Mouse (Mus musculus): ENCODE data around the gene Pick1. TPM values are rescaled to one million over a fixed set of nuclear protein-coding genes. Genes with fewer than 3 reads are reported as not detected.

The Pick1 gene
- polyA plus RNA-seq, 1 experiment from 2014 or later, result 105 TPM

DNA sequence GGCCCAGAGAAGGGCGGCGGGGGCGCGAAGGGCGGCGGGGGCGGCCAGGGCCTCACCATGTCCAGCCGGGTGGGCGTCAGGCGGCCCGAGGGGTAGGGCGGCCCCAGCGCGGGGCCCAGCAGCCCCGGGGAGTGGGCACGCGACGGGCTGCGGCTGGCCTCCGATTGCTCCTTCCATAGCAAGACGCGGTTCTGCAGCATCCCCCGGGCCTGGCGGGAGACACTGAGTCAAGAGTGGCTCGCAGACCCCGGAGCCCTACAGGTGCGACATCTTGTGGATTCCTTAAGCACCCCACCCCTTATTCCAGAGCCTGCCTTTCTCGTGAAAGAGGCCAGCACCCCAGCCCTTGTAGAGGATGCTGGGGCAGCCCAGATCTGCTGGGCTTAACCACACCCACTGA, 32.8 kb downstream of the Pick1 start:
- WGBS, result under 1% methylated on average over 21 of the region's 28 CpGs
- H3K4me2 ChIP-seq, result peak overlapping the region; percentile 98

DNA sequence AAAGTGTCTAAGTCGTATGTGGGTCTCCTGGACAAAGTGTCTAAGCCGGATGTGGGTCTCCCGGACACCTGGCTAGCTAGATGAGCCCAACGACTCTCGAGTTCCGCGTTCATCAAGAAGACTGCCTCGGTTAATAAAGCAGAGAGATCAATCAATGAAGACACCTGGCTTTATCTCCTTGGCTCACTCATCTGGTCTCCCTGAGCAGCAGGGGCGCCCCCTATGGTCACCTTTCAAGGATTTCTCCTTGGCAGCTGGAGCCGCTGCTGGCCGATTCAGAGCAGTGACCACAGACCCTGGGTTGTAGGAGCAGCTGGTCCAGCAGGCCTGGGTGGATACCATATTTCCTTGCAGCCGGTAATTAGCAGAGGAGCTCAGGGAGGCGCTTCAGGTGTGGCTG, 33.4 kb downstream of the Pick1 start:
- Histone ChIP-seq H3K36me3 (replicated peaks) (no peaks in the 10 kb centered on the region), H3K4me1 (peaks cover 18% of the 10 kb centered on the region), H3K4me2 (peak overlapping the region; percentile 98), H3K9me3 (no peaks in the 10 kb centered on the region), H3K27me3 (replicated peaks) (peaks cover 50% of the 10 kb centered on the region), H3K9ac (no peak overlapping the region), H3K27ac (no peak overlapping the region), H3K4me3 (peak overlapping the region; percentile 59)
- no peak for ATAC-seq (replicated peaks)
- 23% methylated on average over 13 of the region's 13 CpGs for WGBS

More for the DNA sequence above, 32.8 kb downstream of the Pick1 start:
- Histone ChIP-seq H3K36me3 (replicated peaks) (no peaks in the 10 kb centered on the region), H3K9ac (peak overlapping the region; percentile 61), H3K27ac (no peak overlapping the region), H3K4me1 (peaks cover 18% of the 10 kb centered on the region), H3K4me3 (peak overlapping the region; percentile 59), H3K9me3 (no peaks in the 10 kb centered on the region), H3K27me3 (replicated peaks) (peaks cover 50% of the 10 kb centered on the region)
- ATAC-seq (replicated peaks), result peak; percentile 71

DNA sequence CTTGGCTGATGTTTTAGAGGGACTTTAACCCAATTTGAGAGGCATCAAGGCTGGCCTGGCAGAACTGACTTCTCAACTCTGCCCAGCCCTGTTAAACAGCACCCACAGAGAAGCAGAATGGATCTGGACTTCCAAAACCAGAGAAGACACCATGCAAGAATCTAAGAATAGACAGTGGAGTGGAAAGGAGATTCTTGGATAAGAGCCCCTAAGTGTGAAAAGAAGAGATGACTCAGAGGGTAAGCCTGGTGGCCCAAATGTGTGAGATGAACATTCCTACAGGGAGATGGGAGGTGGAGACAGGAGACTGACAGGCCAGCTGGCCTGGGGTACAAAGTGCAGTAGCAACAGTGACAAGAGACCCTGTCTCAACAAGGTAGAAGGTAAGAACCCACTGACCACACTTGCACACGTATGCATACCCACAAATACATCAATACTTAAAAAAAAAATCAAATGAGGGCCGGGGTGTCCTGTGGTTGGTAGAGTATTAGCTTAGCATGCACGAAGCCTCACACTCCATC, 33.9 kb downstream of the Pick1 start:
- no peak for ATAC-seq (replicated peaks)
- Histone ChIP-seq H3K27me3 (replicated peaks) (peaks cover 50% of the 10 kb centered on the region), H3K36me3 (replicated peaks) (no peaks in the 10 kb centered on the region), H3K9ac (no peak overlapping the region), H3K4me1 (peaks cover 18% of the 10 kb centered on the region), H3K4me2 (peak overlapping the region; percentile 98; the same call in 1 of the 2 replicates), H3K27ac (no peak overlapping the region), H3K9me3 (no peaks in the 10 kb centered on the region), H3K4me3 (no peak overlapping the region)
- 93% methylated on average over 3 of the region's 3 CpGs for WGBS

DNA sequence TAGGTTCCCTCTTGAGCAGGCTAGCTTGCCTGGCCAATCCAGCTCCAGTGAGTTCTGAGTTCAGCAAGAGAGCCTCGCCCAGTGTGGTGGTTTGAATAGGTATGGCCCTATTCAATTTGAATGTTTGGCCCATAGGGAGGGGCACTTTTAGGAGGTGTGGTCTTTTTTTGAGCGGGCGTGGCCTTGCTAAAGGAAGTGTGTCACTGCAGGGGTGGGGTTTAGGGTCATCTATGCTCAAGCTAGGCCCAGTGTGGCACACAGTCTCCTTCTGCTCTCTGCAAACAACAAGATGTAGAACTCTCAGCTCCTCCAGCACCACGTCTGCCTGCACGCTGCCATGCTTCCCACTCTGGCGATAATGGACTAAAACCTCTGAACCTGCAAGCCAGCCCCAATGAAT, 34.8 kb downstream of the Pick1 start:
- Histone ChIP-seq H3K36me3 (replicated peaks) (no peaks in the 10 kb centered on the region), H3K27ac (no peak overlapping the region), H3K4me3 (no peak overlapping the region), H3K9me3 (no peaks in the 10 kb centered on the region), H3K4me1 (peaks cover 18% of the 10 kb centered on the region), H3K27me3 (replicated peaks) (peaks cover 47% of the 10 kb centered on the region), H3K9ac (no peak overlapping the region), H3K4me2 (no peak overlapping the region)
- ATAC-seq (replicated peaks), result no peak
- 92% methylated on average over 6 of the region's 6 CpGs for WGBS

DNA sequence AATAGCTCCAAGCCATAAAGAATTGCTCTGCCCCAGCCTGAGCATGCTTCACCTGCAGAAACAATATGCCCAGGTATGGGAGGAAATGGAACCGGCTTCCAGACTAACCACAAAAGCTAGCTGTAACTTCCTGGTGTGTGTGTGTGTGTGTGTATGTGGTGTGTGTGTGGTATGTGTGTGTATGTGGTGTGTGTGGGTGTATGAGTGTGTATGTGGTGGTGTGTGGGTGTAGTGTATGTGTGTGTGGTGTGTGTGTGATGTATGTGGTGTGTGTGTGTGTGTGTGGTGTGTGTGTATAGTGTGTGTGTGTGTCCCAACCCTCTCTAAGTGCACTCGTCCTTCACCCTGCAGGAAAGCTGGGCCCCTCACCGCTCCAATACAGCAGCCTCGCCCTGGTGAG, 36.4 kb downstream of the Pick1 start:
- Histone ChIP-seq H3K9me3 (no peaks in the 10 kb centered on the region), H3K4me1 (peaks cover 21% of the 10 kb centered on the region), H3K4me2 (no peak overlapping the region), H3K36me3 (replicated peaks) (no peaks in the 10 kb centered on the region), H3K27me3 (replicated peaks) (peaks cover 35% of the 10 kb centered on the region), H3K9ac (no peak overlapping the region), H3K4me3 (no peak overlapping the region), H3K27ac (no peak overlapping the region)
- ATAC-seq (replicated peaks), result no peak
- WGBS, result 81% methylated on average over 4 of the region's 4 CpGs

DNA sequence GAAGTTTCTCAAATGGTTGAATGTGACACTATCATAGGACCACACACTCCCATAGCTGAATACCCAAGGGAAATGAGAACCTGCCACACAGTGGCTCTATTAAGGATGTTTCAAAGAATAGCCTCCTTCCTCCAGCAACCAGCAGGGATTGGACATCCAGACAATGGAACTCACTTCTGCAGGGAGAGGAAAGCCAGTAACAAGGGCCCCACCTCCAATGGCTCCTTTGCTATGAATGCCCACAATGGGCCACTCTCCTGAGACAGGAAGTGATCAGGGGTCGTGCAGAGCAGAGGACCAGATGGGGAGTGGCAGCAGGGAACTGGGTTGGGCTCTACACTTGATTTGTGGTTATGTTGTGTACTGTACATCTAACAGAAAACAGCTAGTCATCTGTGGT, 39.5 kb downstream of the Pick1 start:
- Histone ChIP-seq H3K4me3 (no peak overlapping the region), H3K27ac (no peak overlapping the region), H3K4me1 (peaks cover 12% of the 10 kb centered on the region), H3K9me3 (no peaks in the 10 kb centered on the region), H3K9ac (no peak overlapping the region), H3K36me3 (replicated peaks) (no peaks in the 10 kb centered on the region), H3K4me2 (no peak overlapping the region), H3K27me3 (replicated peaks) (peaks cover 6% of the 10 kb centered on the region)
- ATAC-seq (replicated peaks), result no peak
- WGBS, result 30% methylated on average over 1 of the region's 1 CpGs

DNA sequence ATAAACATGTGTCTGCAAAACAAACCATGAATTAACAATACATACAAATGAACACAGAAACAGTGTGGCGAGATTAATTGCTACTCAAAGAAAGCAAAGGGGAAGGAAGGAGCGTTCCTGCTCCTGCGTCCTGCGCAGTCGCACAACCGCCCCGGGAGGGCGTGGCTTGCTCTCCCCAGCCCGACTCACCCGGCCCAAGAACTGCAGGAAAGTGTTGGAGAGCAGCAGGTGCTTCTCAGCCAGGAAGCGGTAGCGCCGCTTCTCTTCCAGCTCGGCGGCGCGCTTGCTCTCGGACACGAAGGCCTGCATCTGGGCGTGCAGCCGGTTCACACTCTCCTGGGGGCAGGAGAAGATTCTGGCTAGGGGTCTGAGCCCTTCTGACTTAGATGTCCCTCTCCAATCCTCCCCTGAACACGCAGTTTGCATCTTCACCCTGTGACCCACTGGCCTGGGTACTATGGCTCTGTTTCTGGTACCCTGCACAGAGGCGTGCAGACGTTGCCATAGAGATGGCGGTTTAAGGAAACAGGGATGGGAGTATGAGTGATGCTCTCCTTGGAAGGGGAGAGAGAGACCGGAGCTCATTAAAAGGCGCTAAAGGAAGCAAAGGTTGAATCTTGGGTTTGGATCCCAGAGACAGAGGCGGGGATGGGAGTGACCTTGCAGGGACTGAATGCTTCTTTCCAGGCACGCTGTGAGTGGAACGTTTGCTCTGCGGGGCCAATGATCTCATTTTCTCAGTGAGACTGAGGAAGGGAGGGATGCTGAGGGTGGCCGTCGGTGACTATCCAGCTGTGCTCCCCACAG, 41.5 kb downstream of the Pick1 start:
- Histone ChIP-seq H3K9ac (peak overlapping the region; percentile 36), H3K4me1 (peaks cover 12% of the 10 kb centered on the region), H3K4me2 (peak overlapping the region; percentile 86), H3K4me3 (peak overlapping the region; percentile 42), H3K36me3 (replicated peaks) (no peaks in the 10 kb centered on the region), H3K27me3 (replicated peaks) (no peaks in the 10 kb centered on the region; the same call in 1 of the 2 replicates), H3K9me3 (no peaks in the 10 kb centered on the region), H3K27ac (peak overlapping the region; percentile 27; the same call in 1 of the 2 replicates)
- 1% methylated on average over 33 of the region's 33 CpGs for WGBS
- peak; percentile 79 for ATAC-seq (replicated peaks)

DNA sequence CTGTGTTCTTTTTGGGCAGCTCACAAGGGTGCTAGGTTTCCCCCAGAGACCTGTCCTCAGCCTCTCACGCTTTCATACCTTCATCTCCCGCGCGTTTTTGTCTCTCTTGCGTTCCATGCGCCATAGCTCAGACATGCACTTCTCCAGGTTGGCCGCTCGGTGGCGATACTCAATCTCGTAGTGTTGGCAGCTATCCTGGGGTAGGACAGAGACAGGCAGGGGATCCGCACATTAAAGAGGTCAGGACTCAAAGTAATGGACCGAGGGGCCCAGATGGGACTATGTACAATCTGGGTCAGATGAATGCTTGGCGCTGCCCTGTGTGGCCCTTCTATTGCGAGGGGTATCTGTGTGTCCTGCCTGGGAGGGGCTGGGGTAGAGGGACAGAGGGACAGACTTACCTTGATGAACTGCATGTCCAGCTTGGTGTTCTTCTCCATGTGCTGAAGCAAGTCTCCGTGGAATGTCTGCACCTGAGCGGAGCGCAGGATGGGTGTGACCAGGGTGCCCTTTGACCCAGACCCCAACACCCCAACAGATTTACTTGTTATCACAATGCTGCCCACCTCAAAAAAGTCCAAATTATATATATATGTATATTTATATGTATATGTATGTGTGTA, 42.3 kb downstream of the Pick1 start:
- Histone ChIP-seq H3K27me3 (replicated peaks) (no peaks in the 10 kb centered on the region; the same call in 1 of the 2 replicates), H3K27ac (no peak overlapping the region), H3K4me2 (peak overlapping the region; percentile 86), H3K4me3 (peak overlapping the region; percentile 42), H3K36me3 (replicated peaks) (no peaks in the 10 kb centered on the region), H3K4me1 (peaks cover 12% of the 10 kb centered on the region), H3K9me3 (no peaks in the 10 kb centered on the region), H3K9ac (peak overlapping the region; percentile 36; the same call in 1 of the 2 replicates)
- peak; percentile 54; the same call in 1 of the 2 replicates for ATAC-seq (replicated peaks)
- WGBS, result 13% methylated on average over 17 of the region's 17 CpGs

DNA sequence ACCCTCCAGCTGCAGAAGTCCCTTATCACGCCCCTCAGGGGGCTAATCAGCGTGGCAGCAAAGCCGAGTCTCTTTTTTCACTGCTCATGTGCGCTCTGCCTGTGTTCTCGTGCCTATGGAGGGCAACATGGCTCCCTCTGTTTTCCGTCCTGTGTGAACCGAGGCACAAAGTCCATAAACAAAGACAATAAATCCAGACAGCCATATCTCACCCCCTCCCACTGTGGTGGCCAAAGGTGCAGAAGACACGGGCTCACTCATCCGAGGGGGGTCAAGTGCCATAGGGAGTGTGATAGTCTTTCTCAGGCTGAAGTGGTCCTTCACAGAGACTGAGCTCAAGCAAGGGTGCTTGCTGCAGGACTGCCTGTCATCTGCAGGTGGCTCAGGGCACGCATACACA, 44.0 kb downstream of the Pick1 start:
- H3K27me3 ChIP-seq (replicated peaks), result no peaks in the 10 kb centered on the region; the same call in 1 of the 2 replicates
- no peak overlapping the region for H3K4me3 ChIP-seq
- no peak overlapping the region for H3K4me2 ChIP-seq
- H3K9me3 ChIP-seq, result no peaks in the 10 kb centered on the region
- H3K27ac ChIP-seq, result no peak overlapping the region
- 48% methylated on average over 10 of the region's 10 CpGs for WGBS
- H3K9ac ChIP-seq, result no peak overlapping the region
- no peak for ATAC-seq (replicated peaks)
- peaks cover 12% of the 10 kb centered on the region for H3K4me1 ChIP-seq
- H3K36me3 ChIP-seq (replicated peaks), result no peaks in the 10 kb centered on the region

DNA sequence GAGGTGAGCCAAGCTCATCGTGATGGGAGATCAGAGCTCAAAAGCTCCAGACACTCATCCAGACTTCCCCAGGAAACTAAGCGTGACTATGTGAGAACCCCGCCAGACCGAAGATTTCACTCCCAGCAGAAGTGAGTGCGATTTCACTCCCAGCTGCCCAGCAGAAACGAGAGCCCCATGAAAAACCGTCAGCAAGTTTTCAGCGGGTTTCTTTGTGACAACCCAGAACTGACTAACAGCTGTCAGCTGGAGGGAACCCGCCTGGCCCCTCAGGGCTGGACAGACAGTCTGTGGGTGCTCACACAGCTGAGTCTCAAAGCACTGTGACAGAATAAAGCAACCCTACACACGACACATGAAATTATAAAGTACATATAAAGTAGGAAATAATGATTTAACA, 48.8 kb downstream of the Pick1 start:
- Histone ChIP-seq H3K36me3 (replicated peaks) (no peaks in the 10 kb centered on the region), H3K9ac (no peak overlapping the region), H3K27ac (no peak overlapping the region), H3K4me3 (no peak overlapping the region), H3K27me3 (replicated peaks) (no peaks in the 10 kb centered on the region), H3K9me3 (no peaks in the 10 kb centered on the region), H3K4me2 (no peak overlapping the region), H3K4me1 (no peaks in the 10 kb centered on the region)
- ATAC-seq (replicated peaks), result no peak
- WGBS, result 71% methylated on average over 10 of the region's 10 CpGs

DNA sequence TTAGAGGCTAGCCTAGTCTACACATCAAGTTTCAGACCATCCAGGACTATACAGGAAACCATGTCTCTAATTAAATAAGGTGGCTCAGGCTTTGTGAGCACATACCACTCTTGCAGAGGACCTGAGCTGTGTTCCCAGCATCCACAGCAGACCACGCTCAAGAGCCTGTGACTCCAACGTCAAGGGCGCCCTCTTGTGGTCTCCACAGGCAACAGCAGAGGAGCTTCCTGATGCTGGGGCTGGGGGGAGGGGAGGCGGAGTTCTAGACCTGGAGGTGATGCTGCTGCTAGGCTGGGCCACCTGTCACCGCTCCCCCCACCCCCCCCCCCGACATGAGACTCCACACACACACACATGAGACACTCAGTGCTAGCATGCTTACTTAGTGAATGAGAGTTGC, 51.2 kb downstream of the Pick1 start:
- no peak overlapping the region for H3K4me2 ChIP-seq
- no peak overlapping the region for H3K27ac ChIP-seq
- no peaks in the 10 kb centered on the region for H3K36me3 ChIP-seq (replicated peaks)
- WGBS, result 26% methylated on average over 6 of the region's 6 CpGs
- ATAC-seq (replicated peaks), result no peak
- H3K4me3 ChIP-seq, result no peak overlapping the region
- H3K4me1 ChIP-seq, result no peaks in the 10 kb centered on the region
- H3K9me3 ChIP-seq, result no peaks in the 10 kb centered on the region
- no peaks in the 10 kb centered on the region for H3K27me3 ChIP-seq (replicated peaks)
- no peak overlapping the region for H3K9ac ChIP-seq

DNA sequence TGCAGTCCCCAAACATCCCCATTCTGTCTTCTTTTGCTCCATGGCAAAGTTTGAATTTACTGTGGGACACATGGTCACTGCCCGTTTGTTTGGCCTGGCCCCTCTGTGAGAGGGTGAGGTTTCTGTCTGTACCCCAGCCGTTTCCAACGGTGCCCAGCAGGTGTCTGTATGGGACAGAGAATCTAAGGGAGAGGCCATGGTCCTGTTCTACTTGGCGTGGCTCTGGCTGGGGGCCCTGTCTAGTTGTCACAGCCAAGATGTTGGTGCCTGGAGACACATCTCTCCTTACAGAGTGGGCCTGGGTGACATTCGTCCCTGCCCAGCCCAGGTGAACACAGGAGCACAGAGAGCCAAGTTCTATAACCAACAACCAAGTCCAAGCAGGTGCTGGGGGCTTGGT, 51.9 kb downstream of the Pick1 start:
- no peak for ATAC-seq (replicated peaks)
- 59% methylated on average over 5 of the region's 5 CpGs for WGBS
- H3K27ac ChIP-seq, result no peak overlapping the region

More for the DNA sequence above, 51.9 kb downstream of the Pick1 start:
- H3K4me1 ChIP-seq, result no peaks in the 10 kb centered on the region
- no peak overlapping the region for H3K4me3 ChIP-seq
- no peak overlapping the region for H3K9ac ChIP-seq
- H3K27me3 ChIP-seq (replicated peaks), result no peaks in the 10 kb centered on the region
- H3K4me2 ChIP-seq, result no peak overlapping the region
- H3K9me3 ChIP-seq, result no peaks in the 10 kb centered on the region
- H3K36me3 ChIP-seq (replicated peaks), result no peaks in the 10 kb centered on the region

Data from midbrain, embryonic 15.5 days (tissue).